Mouse (Mus musculus): ENCODE data around the gene Dtnb. TPM values are rescaled to one million over a fixed set of nuclear protein-coding genes. Genes with fewer than 3 reads are reported as not detected.

Dtnb gene
- polyA plus RNA-seq, 1 experiment from 2014 or later: 36.3 TPM

GRCm38 (mm10) chr12:3729521-3730075 lies 157.4 kb downstream of the Dtnb start:
- no peaks in the 10 kb centered on the region for H3K36me3 ChIP-seq (ENCODE audit: insufficient read depth, low read length)

GRCm38 (mm10) chr12:3732623-3733265 lies 160.6 kb downstream of the Dtnb start:
- no peak for TF ChIP-seq CTCF (IDR thresholded peaks at IDR 0.05; ENCODE audit: low read depth)
- no peak for ATAC-seq (replicated peaks; ENCODE audit: low FRiP score, low read depth)
- Histone ChIP-seq H3K9me3 (replicated peaks; ENCODE audit: low read length) (no peaks in the 10 kb centered on the region), H3K4me2 (ENCODE audit: low read length) (no peak overlapping the region), H3K9ac (ENCODE audit: low read depth, low read length) (no peak overlapping the region), H3K27me3 (ENCODE audit: insufficient read depth, low read length) (no peaks in the 10 kb centered on the region), H3K36me3 (ENCODE audit: insufficient read depth, low read length) (0 out of 2 replicates have a peak, but pooled peaks cover 3% of the 10 kb centered on the region), H3K4me3 (replicated peaks; ENCODE audit: low read depth, low read length) (no peak overlapping the region), H3K27ac (no peak overlapping the region), H3K4me1 (replicated peaks; ENCODE audit: insufficient read depth, low read length) (no peaks in the 10 kb centered on the region)
- WGBS: 81% methylated on average over 11 of the region's 11 CpGs
- no peak for DNase-seq (ENCODE audit: low spot score)

More at GRCm38 (mm10) chr12:3729521-3730075, 157.4 kb downstream of the Dtnb start:
- WGBS: 91% methylated on average over 6 of the region's 6 CpGs
- H3K9ac ChIP-seq (ENCODE audit: low read depth, low read length): no peak overlapping the region
- no peak overlapping the region for H3K27ac ChIP-seq
- DNase-seq (ENCODE audit: low spot score) (no peak), ATAC-seq (replicated peaks; ENCODE audit: low FRiP score, low read depth) (no peak)
- H3K4me3 ChIP-seq (replicated peaks; ENCODE audit: low read depth, low read length): no peak overlapping the region
- no peak for TF ChIP-seq CTCF (IDR thresholded peaks at IDR 0.05; ENCODE audit: low read depth)
- H3K4me2 ChIP-seq (ENCODE audit: low read length): no peak overlapping the region
- H3K4me1 ChIP-seq (replicated peaks; ENCODE audit: insufficient read depth, low read length): no peaks in the 10 kb centered on the region
- H3K27me3 ChIP-seq (ENCODE audit: insufficient read depth, low read length): no peaks in the 10 kb centered on the region
- H3K9me3 ChIP-seq (replicated peaks; ENCODE audit: low read length): no peaks in the 10 kb centered on the region

- no peak overlapping the region for H3K4me2 ChIP-seq (ENCODE audit: low read length)
- no peaks in the 10 kb centered on the region for H3K9me3 ChIP-seq (replicated peaks; ENCODE audit: low read length)
- DNase-seq (ENCODE audit: low spot score) (no peak), ATAC-seq (replicated peaks; ENCODE audit: low FRiP score, low read depth) (no peak)
- 0 out of 2 replicates have a peak, but pooled peaks cover 3% of the 10 kb centered on the region for H3K36me3 ChIP-seq (ENCODE audit: insufficient read depth, low read length)
- TF ChIP-seq CTCF (IDR thresholded peaks at IDR 0.05; ENCODE audit: low read depth): no peak
- no peak overlapping the region for H3K9ac ChIP-seq (ENCODE audit: low read depth, low read length)
- no peak overlapping the region for H3K27ac ChIP-seq
- WGBS: 69% methylated on average over 7 of the region's 7 CpGs
- H3K27me3 ChIP-seq (ENCODE audit: insufficient read depth, low read length): no peaks in the 10 kb centered on the region
- H3K4me1 ChIP-seq (replicated peaks; ENCODE audit: insufficient read depth, low read length): no peaks in the 10 kb centered on the region
- H3K4me3 ChIP-seq (replicated peaks; ENCODE audit: low read depth, low read length): no peak overlapping the region
Measured at GRCm38 (mm10) chr12:3733328-3733727, 161.1 kb downstream of the Dtnb start.

GRCm38 (mm10) chr12:3737009-3737408 lies 164.8 kb downstream of the Dtnb start:
- no peak for TF ChIP-seq CTCF (IDR thresholded peaks at IDR 0.05; ENCODE audit: low read depth)
- no peak overlapping the region for H3K4me2 ChIP-seq (ENCODE audit: low read length)
- H3K9me3 ChIP-seq (replicated peaks; ENCODE audit: low read length): no peaks in the 10 kb centered on the region
- no peaks in the 10 kb centered on the region for H3K4me1 ChIP-seq (replicated peaks; ENCODE audit: insufficient read depth, low read length)
- 0 out of 2 replicates have a peak, but pooled peaks cover 3% of the 10 kb centered on the region for H3K36me3 ChIP-seq (ENCODE audit: insufficient read depth, low read length)
- 75% methylated on average over 7 of the region's 7 CpGs for WGBS
- DNase-seq (ENCODE audit: low spot score) (no peak), ATAC-seq (replicated peaks; ENCODE audit: low FRiP score, low read depth) (no peak)
- H3K9ac ChIP-seq (ENCODE audit: low read depth, low read length): no peak overlapping the region
- H3K27me3 ChIP-seq (ENCODE audit: insufficient read depth, low read length): no peaks in the 10 kb centered on the region
- no peak overlapping the region for H3K4me3 ChIP-seq (replicated peaks; ENCODE audit: low read depth, low read length)
- H3K27ac ChIP-seq: no peak overlapping the region

- Histone ChIP-seq H3K27me3 (ENCODE audit: insufficient read depth, low read length) (no peaks in the 10 kb centered on the region), H3K9me3 (replicated peaks; ENCODE audit: low read length) (no peaks in the 10 kb centered on the region), H3K27ac (no peak overlapping the region), H3K36me3 (ENCODE audit: insufficient read depth, low read length) (0 out of 2 replicates have a peak, but pooled peaks cover 3% of the 10 kb centered on the region), H3K9ac (ENCODE audit: low read depth, low read length) (no peak overlapping the region), H3K4me1 (replicated peaks; ENCODE audit: insufficient read depth, low read length) (no peaks in the 10 kb centered on the region), H3K4me3 (replicated peaks; ENCODE audit: low read depth, low read length) (no peak overlapping the region), H3K4me2 (ENCODE audit: low read length) (no peak overlapping the region)
- no peak for ATAC-seq (replicated peaks; ENCODE audit: low FRiP score, low read depth)
- 71% methylated on average over 7 of the region's 7 CpGs for WGBS
- no peak for TF ChIP-seq CTCF (IDR thresholded peaks at IDR 0.05; ENCODE audit: low read depth)
- DNase-seq (ENCODE audit: low spot score): no peak
Measured at GRCm38 (mm10) chr12:3738741-3739529, 166.8 kb downstream of the Dtnb start.

Data from kidney, postnatal 0 days (tissue).